ENCODE assay signal across 8 mouse cellular contexts in the genomic region with DNA sequence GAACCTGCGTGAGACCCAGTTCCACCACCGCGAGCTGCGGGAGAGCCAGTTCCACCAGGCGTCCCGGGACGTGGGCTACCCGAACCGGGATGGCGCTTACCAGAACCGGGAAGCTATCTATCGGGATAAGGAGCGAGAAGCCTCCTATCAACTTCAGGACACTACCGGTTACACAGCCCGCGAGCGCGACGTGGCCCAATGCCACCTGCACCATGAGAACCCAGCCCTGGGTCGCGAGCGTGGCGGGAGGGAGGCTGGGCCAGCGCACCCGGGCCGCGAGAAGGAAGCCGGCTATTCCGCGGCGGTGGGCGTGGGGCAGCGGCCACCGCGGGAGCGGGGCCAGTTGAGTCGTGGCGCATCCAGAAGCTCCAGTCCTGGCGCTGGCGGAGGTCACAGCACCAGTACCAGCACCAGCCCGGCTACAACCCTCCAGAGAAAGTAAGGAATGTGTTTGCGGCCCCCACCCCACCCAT. TPM values are rescaled to one million over a fixed set of nuclear protein-coding genes. Genes with fewer than 3 reads are reported as not detected.
DNase-seq lines count a peak whose midpoint lies in the region; ATAC-seq and TF ChIP-seq lines count a peak whose summit lies in the region.

No protein-coding gene starts in this region.

- 9% methylated on average over 42 of the region's 42 CpGs for WGBS in heart, embryonic 12.5 days
- whole genome bisulfite sequencing in limb, embryonic 14.5 days = 28% methylated on average over 26 of the region's 42 CpGs
- WGBS in neural tube, embryonic 13.5 days = 10% methylated on average over 42 of the region's 42 CpGs

- H3K9ac ChIP-seq in heart, embryonic 12.5 days = peak overlapping the region; percentile 81
- peak overlapping the region; percentile 65 for H3K9ac ChIP-seq in limb, embryonic 14.5 days (ENCODE audit: low read depth, low read length, severe bottlenecking)
- peak overlapping the region; percentile 71 for H3K9ac ChIP-seq in neural tube, embryonic 13.5 days

- H3K36me3 ChIP-seq in heart, embryonic 12.5 days = no peaks in the 10 kb centered on the region
- no peaks in the 10 kb centered on the region for H3K36me3 ChIP-seq in limb, embryonic 14.5 days (ENCODE audit: control insufficient read depth, insufficient read depth, low read length)
- no peaks in the 10 kb centered on the region for H3K36me3 ChIP-seq in neural tube, embryonic 13.5 days

- peaks cover 60% of the 10 kb centered on the region for H3K27me3 ChIP-seq in heart, embryonic 12.5 days (replicated peaks)
- H3K27me3 ChIP-seq in limb, embryonic 14.5 days (ENCODE audit: control insufficient read depth, insufficient read depth, low read length) = peaks cover 9% of the 10 kb centered on the region
- H3K27me3 ChIP-seq in neural tube, embryonic 13.5 days = peaks cover 87% of the 10 kb centered on the region

- ATAC-seq in CD4-positive, CD25-positive, alpha-beta regulatory T cell, adult 4 months = no peak
- ATAC-seq in heart, embryonic 12.5 days (ENCODE audit: insufficient number of reproducible peaks, low FRiP score) = no peak
- ATAC-seq in limb, embryonic 14.5 days (ENCODE audit: low FRiP score, low read depth) = peak; percentile 31; the same call in 1 of the 2 replicates
- ATAC-seq in neural tube, embryonic 13.5 days (ENCODE audit: low read depth) = peak; percentile 57; the same call in 1 of the 2 replicates

- H3K4me2 ChIP-seq in heart, embryonic 12.5 days = peak overlapping the region; percentile 85
- peak overlapping the region; percentile 81 for H3K4me2 ChIP-seq in limb, embryonic 14.5 days (replicated peaks; ENCODE audit: low read depth, low read length, severe bottlenecking)
- peak overlapping the region; percentile 74 for H3K4me2 ChIP-seq in neural tube, embryonic 13.5 days

- no peak overlapping the region for H3K27ac ChIP-seq in heart, embryonic 12.5 days (ENCODE audit: poor library complexity, severe bottlenecking)
- no peak overlapping the region for H3K27ac ChIP-seq in limb, embryonic 14.5 days (replicated peaks; ENCODE audit: low read depth, low read length)
- no peak overlapping the region for H3K27ac ChIP-seq in neural tube, embryonic 13.5 days (replicated peaks)

- H3K4me3 ChIP-seq in heart, embryonic 12.5 days = peak overlapping the region; percentile 85
- H3K4me3 ChIP-seq in limb, embryonic 14.5 days (replicated peaks; ENCODE audit: low read length) = peak overlapping the region; percentile 48
- H3K4me3 ChIP-seq in neural tube, embryonic 13.5 days = peak overlapping the region; percentile 62

- peaks cover 19% of the 10 kb centered on the region; the same call in 1 of the 2 replicates for H3K4me1 ChIP-seq in heart, embryonic 12.5 days (replicated peaks)
- no peaks in the 10 kb centered on the region for H3K4me1 ChIP-seq in limb, embryonic 14.5 days (ENCODE audit: control insufficient read depth, insufficient read depth, low read length)
- H3K4me1 ChIP-seq in neural tube, embryonic 13.5 days (replicated peaks) = peaks cover 14% of the 10 kb centered on the region; the same call in 1 of the 2 replicates

- no peaks in the 10 kb centered on the region for H3K9me3 ChIP-seq in heart, embryonic 12.5 days (replicated peaks)
- H3K9me3 ChIP-seq in limb, embryonic 14.5 days (ENCODE audit: control insufficient read depth, low read length) = no peaks in the 10 kb centered on the region
- no peaks in the 10 kb centered on the region for H3K9me3 ChIP-seq in neural tube, embryonic 13.5 days

- peak; percentile 8 for DNase-seq in CD4-positive, CD25-positive, alpha-beta regulatory T cell, adult 2 months (ENCODE audit: low read depth, low spot score)
- peak; percentile 14 for DNase-seq in right cerebral cortex, postnatal 4 days
- no peak for DNase-seq in right cerebral cortex, postnatal 25 days
- DNase-seq in limb, embryonic 14.5 days (ENCODE audit: low spot score) = no peak
- no peak for DNase-seq in layer of hippocampus, postnatal 14 days (ENCODE audit: low spot score in 2 of 2)

- TF ChIP-seq POLR2A in limb, embryonic 14.5 days (IDR thresholded peaks at IDR 0.05; ENCODE audit: borderline replicate concordance, extremely low read depth, insufficient read depth, insufficient read length) = no peak

RNA-seq across cellular contexts. Expression of a gene that starts 0.7 kb away (rescaled TPM):
- under 1 TPM; 0.18 to 0.34 TPM for polyA plus RNA-seq in CD4-positive, CD25-positive, alpha-beta regulatory T cell, adult 4 months (2017; shearing (Covaris generic))
- 22.1 and 25.0 TPM in 2 replicates for polyA plus RNA-seq in heart, embryonic 12.5 days (2016; fragmentation: Nextera tagmentation; extraction: Ambion mirVana)
- 9.1 and 11.5 TPM in 2 replicates for polyA plus RNA-seq in limb, embryonic 14.5 days (2012; rRNA removed)
- polyA plus RNA-seq in limb, embryonic 14.5 days (2014; fragmentation: Nextera tagmentation; extraction: Ambion mirVana) = 4.3 TPM in 2 replicates
- polyA plus RNA-seq in neural tube, embryonic 13.5 days (2015; fragmentation: Nextera tagmentation; extraction: Ambion mirVana) = 4.7 and 7.4 TPM in 2 replicates
- total RNA-seq in layer of hippocampus, postnatal 14 days (2021) = 100 to 1,000 TPM; 135 to 143 TPM

Comparison
In these comparisons a context has a peak if more than half of its experiments do, and no peak if none do; other contexts are left out.
1. DNase-seq: peak in CD4-positive, CD25-positive, alpha-beta regulatory T cell, adult 2 months (single experiment) and right cerebral cortex, postnatal 4 days (single experiment); none in right cerebral cortex, postnatal 25 days (single experiment), limb, embryonic 14.5 days (single experiment) and layer of hippocampus, postnatal 14 days (0 of 2).
2. ATAC-seq: peak in limb, embryonic 14.5 days (single experiment) and neural tube, embryonic 13.5 days (single experiment); none in CD4-positive, CD25-positive, alpha-beta regulatory T cell, adult 4 months (single experiment) and heart, embryonic 12.5 days (single experiment).
3. Peak in every context shown above with its lines, with median percentiles within 50 percentile points of each other: H3K4me2 ChIP-seq, H3K4me3 ChIP-seq and H3K9ac ChIP-seq.